Comparison of ENCODE assay signal across 8 mouse cellular contexts in genomic region chr1:92912286-92912685, GRCm38 (mm10). TPM values are rescaled to one million over a fixed set of nuclear protein-coding genes. Genes with fewer than 3 reads are reported as not detected.
A peak's percentile ranks its signal among the peaks of the same experiment; 100 is the strongest.
DNase-seq lines count a peak whose midpoint lies in the region; ATAC-seq and TF ChIP-seq lines count a peak whose summit lies in the region.

No protein-coding gene starts in this region.

- peak; percentile 49 for TF ChIP-seq CTCF in lung, embryonic 14.5 days (IDR thresholded peaks at IDR 0.05; ENCODE audit: low read depth)

- H3K4me2 ChIP-seq in lung, embryonic 14.5 days, result peak overlapping the region; percentile 92
- peak overlapping the region; percentile 96 for H3K4me2 ChIP-seq in embryonic facial prominence, embryonic 13.5 days
- peak overlapping the region; percentile 93 for H3K4me2 ChIP-seq in limb, embryonic 11.5 days (ENCODE audit: low read depth, severe bottlenecking)

- H3K36me3 ChIP-seq in lung, embryonic 14.5 days (ENCODE audit: insufficient read depth), result peaks cover 24% of the 10 kb centered on the region
- H3K36me3 ChIP-seq in embryonic facial prominence, embryonic 13.5 days, result peaks cover 38% of the 10 kb centered on the region
- peaks cover 7% of the 10 kb centered on the region; the same call in 1 of the 2 replicates for H3K36me3 ChIP-seq in limb, embryonic 11.5 days (ENCODE audit: control insufficient read depth, insufficient read depth, low read length)

- no peaks in the 10 kb centered on the region for H3K27me3 ChIP-seq in lung, embryonic 14.5 days (ENCODE audit: insufficient read depth, low read length)
- H3K27me3 ChIP-seq in embryonic facial prominence, embryonic 13.5 days, result peaks cover 11% of the 10 kb centered on the region; the same call in 1 of the 2 replicates
- H3K27me3 ChIP-seq in limb, embryonic 11.5 days (ENCODE audit: control insufficient read depth, insufficient read depth, low read length), result no peaks in the 10 kb centered on the region

- peak overlapping the region; percentile 72 for H3K4me3 ChIP-seq in lung, embryonic 14.5 days (ENCODE audit: low read depth, low read length)
- H3K4me3 ChIP-seq in embryonic facial prominence, embryonic 13.5 days, result peak overlapping the region; percentile 84
- peak overlapping the region; percentile 72 for H3K4me3 ChIP-seq in limb, embryonic 11.5 days (ENCODE audit: low read depth, low read length)

- no peak overlapping the region for H3K27ac ChIP-seq in lung, embryonic 14.5 days (ENCODE audit: low read depth)
- H3K27ac ChIP-seq in embryonic facial prominence, embryonic 13.5 days, result no peak overlapping the region
- no peak overlapping the region for H3K27ac ChIP-seq in limb, embryonic 11.5 days (replicated peaks; ENCODE audit: low read depth, low read length)

- 73% methylated on average over 1 of the region's 1 CpGs for WGBS in lung, embryonic 14.5 days
- WGBS in embryonic facial prominence, embryonic 13.5 days, result 52% methylated on average over 1 of the region's 1 CpGs
- WGBS in limb, embryonic 11.5 days, result 53% methylated on average over 1 of the region's 1 CpGs

- ATAC-seq in lung, embryonic 14.5 days (ENCODE audit: insufficient read depth), result no peak
- no peak for ATAC-seq in embryonic facial prominence, embryonic 13.5 days (ENCODE audit: insufficient number of reproducible peaks, insufficient read depth, low FRiP score, low TSS enrichment, low read depth)
- ATAC-seq in limb, embryonic 11.5 days (ENCODE audit: insufficient number of reproducible peaks, low FRiP score, low TSS enrichment, low read depth), result no peak
- ATAC-seq in monocyte, adult 5-6 weeks (replicated peaks; ENCODE audit: insufficient number of reproducible peaks, low FRiP score, low TSS enrichment, poor library complexity, severe bottlenecking), result no peak

- peak; percentile 25 for DNase-seq in lung, embryonic 14.5 days
- no peak for DNase-seq in lung, postnatal 10 days
- peak; percentile 41 for DNase-seq in limb, embryonic 11.5 days (ENCODE audit: low spot score)
- peak; percentile 30 for DNase-seq in retina, embryonic 14.5 days (ENCODE audit: low spot score)
- DNase-seq in layer of hippocampus, adult 9-10 months (ENCODE audit: low spot score), result no peak
- DNase-seq in right cerebral cortex, postnatal 25 days, result no peak

- no peaks in the 10 kb centered on the region for H3K9me3 ChIP-seq in lung, embryonic 14.5 days (ENCODE audit: low read depth, low read length)
- H3K9me3 ChIP-seq in embryonic facial prominence, embryonic 13.5 days, result no peaks in the 10 kb centered on the region
- H3K9me3 ChIP-seq in limb, embryonic 11.5 days (ENCODE audit: control insufficient read depth, low read length), result no peaks in the 10 kb centered on the region

- H3K4me1 ChIP-seq in lung, embryonic 14.5 days (ENCODE audit: insufficient read depth), result peaks cover 16% of the 10 kb centered on the region; the same call in 1 of the 2 replicates
- peaks cover 34% of the 10 kb centered on the region for H3K4me1 ChIP-seq in embryonic facial prominence, embryonic 13.5 days
- peaks cover 18% of the 10 kb centered on the region for H3K4me1 ChIP-seq in limb, embryonic 11.5 days (ENCODE audit: control insufficient read depth, insufficient read depth, low read length)

- H3K9ac ChIP-seq in lung, embryonic 14.5 days, result peak overlapping the region; percentile 14; the same call in 1 of the 2 replicates
- peak overlapping the region; percentile 91 for H3K9ac ChIP-seq in embryonic facial prominence, embryonic 13.5 days
- H3K9ac ChIP-seq in limb, embryonic 11.5 days (ENCODE audit: low read length), result no peak overlapping the region

RNA-seq across cellular contexts. Expression of gene Rnpepl1, which starts 1.7 kb away (rescaled TPM):
- 34.8 and 43.3 TPM in 2 replicates for polyA plus RNA-seq in lung, embryonic 14.5 days (2014; fragmentation: Nextera tagmentation; extraction: Ambion mirVana)
- 29.4 and 30.0 TPM in 2 replicates for polyA plus RNA-seq in embryonic facial prominence, embryonic 13.5 days (2015; fragmentation: Nextera tagmentation; extraction: Ambion mirVana)
- 19.6 and 23.8 TPM in 2 replicates for polyA plus RNA-seq in limb, embryonic 11.5 days (2014; fragmentation: Nextera tagmentation; extraction: Ambion mirVana)
- total RNA-seq in monocyte, adult 5-6 weeks (2017), result 17.1 to 31.1 TPM (median 26.0 TPM) in 3 replicates

RNA-seq across cellular contexts. Expression of gene Dusp28, which starts 5.5 kb away (rescaled TPM):
- 6.9 and 8.9 TPM in 2 replicates for polyA plus RNA-seq in lung, embryonic 14.5 days (2014; fragmentation: Nextera tagmentation; extraction: Ambion mirVana)
- 9.4 and 10.5 TPM in 2 replicates for polyA plus RNA-seq in embryonic facial prominence, embryonic 13.5 days (2015; fragmentation: Nextera tagmentation; extraction: Ambion mirVana)
- 7.9 and 10.1 TPM in 2 replicates for polyA plus RNA-seq in limb, embryonic 11.5 days (2014; fragmentation: Nextera tagmentation; extraction: Ambion mirVana)
- 2.0 to 2.8 TPM in 2 of 3 replicates, not detected in the other for total RNA-seq in monocyte, adult 5-6 weeks (2017)

RNA-seq across cellular contexts. Expression of gene Ankmy1, which starts 9.6 kb away (rescaled TPM):
- 0.20 and 0.41 TPM in 2 replicates for polyA plus RNA-seq in lung, embryonic 14.5 days (2014; fragmentation: Nextera tagmentation; extraction: Ambion mirVana)
- polyA plus RNA-seq in embryonic facial prominence, embryonic 13.5 days (2015; fragmentation: Nextera tagmentation; extraction: Ambion mirVana), result 0.38 and 0.40 TPM in 2 replicates
- polyA plus RNA-seq in limb, embryonic 11.5 days (2014; fragmentation: Nextera tagmentation; extraction: Ambion mirVana), result 0.47 and 0.92 TPM in 2 replicates
- 0.49 TPM in 1 of 3 replicates, not detected in the others for total RNA-seq in monocyte, adult 5-6 weeks (2017)

RNA-seq across cellular contexts. Expression of gene Capn10, which starts 21.9 kb away (rescaled TPM):
- polyA plus RNA-seq in lung, embryonic 14.5 days (2014; fragmentation: Nextera tagmentation; extraction: Ambion mirVana), result 22.2 and 26.8 TPM in 2 replicates
- polyA plus RNA-seq in embryonic facial prominence, embryonic 13.5 days (2015; fragmentation: Nextera tagmentation; extraction: Ambion mirVana), result 34.1 and 36.2 TPM in 2 replicates
- 31.9 and 36.5 TPM in 2 replicates for polyA plus RNA-seq in limb, embryonic 11.5 days (2014; fragmentation: Nextera tagmentation; extraction: Ambion mirVana)
- total RNA-seq in monocyte, adult 5-6 weeks (2017), result 4.0 to 10.1 TPM (median 7.1 TPM) in 3 replicates

RNA-seq across cellular contexts. Expression of gene Gpr35, which starts 38.4 kb away (rescaled TPM):
- polyA plus RNA-seq in lung, embryonic 14.5 days (2014; fragmentation: Nextera tagmentation; extraction: Ambion mirVana), result 0.19 and 0.50 TPM in 2 replicates
- polyA plus RNA-seq in embryonic facial prominence, embryonic 13.5 days (2015; fragmentation: Nextera tagmentation; extraction: Ambion mirVana), result 0.34 and 0.73 TPM in 2 replicates
- polyA plus RNA-seq in limb, embryonic 11.5 days (2014; fragmentation: Nextera tagmentation; extraction: Ambion mirVana), result 0.20 and 0.44 TPM in 2 replicates
- 56.2 to 58.9 TPM (median 58.5 TPM) in 3 replicates for total RNA-seq in monocyte, adult 5-6 weeks (2017)

Comparison
In these comparisons a context has a peak if more than half of its experiments do, and no peak if none do; other contexts are left out.
1. DNase-seq: peak in lung, embryonic 14.5 days (single experiment), limb, embryonic 11.5 days (single experiment) and retina, embryonic 14.5 days (single experiment); none in lung, postnatal 10 days (single experiment), layer of hippocampus, adult 9-10 months (single experiment) and right cerebral cortex, postnatal 25 days (single experiment).
2. Peak in every context shown above with its lines, with median percentiles within 50 percentile points of each other: H3K4me2 ChIP-seq and H3K4me3 ChIP-seq.